Mouse (Mus musculus) embryonic facial prominence, embryonic 13.5 days (tissue): ENCODE data around the gene Cpvl. TPM values are rescaled to one million over a fixed set of nuclear protein-coding genes. Genes with fewer than 3 reads are reported as not detected.
A peak's percentile ranks its signal among the peaks of the same experiment; 100 is the strongest.

Source experiments
- ATAC-seq: fragments of 200-750 bp; cut with Nextera tagmentation; 2 replicates; pipeline ENCODE4 v1.8.0; 2017; ENCODE audit warnings: low read depth; ENCODE audit not compliant: insufficient number of reproducible peaks, insufficient read depth, low FRiP score, low TSS enrichment
- H3K27ac ChIP-seq: fragments of 300-500 bp; sonication (generic); 2 replicates; pipeline ENCODE4 v1.5.1; 2015; ENCODE audit warnings: moderate library complexity, mild to moderate bottlenecking, inconsistent platforms
- H3K27me3 ChIP-seq: fragments of 300-500 bp; sonication (generic); 2 replicates; pipeline ENCODE4 v1.6.1; 2015; ENCODE audit warnings: mild to moderate bottlenecking, inconsistent platforms
- H3K36me3 ChIP-seq: fragments of 300-500 bp; sonication (generic); 2 replicates; pipeline ENCODE4 v1.6.1; 2015; ENCODE audit warnings: mild to moderate bottlenecking, inconsistent platforms
- H3K4me1 ChIP-seq: fragments of 300-500 bp; sonication (generic); 2 replicates; pipeline ENCODE4 v1.6.1; 2015; ENCODE audit warnings: inconsistent platforms
- H3K4me2 ChIP-seq: fragments of 300-500 bp; sonication (generic); 2 replicates; pipeline ENCODE4 v1.6.1; 2015; ENCODE audit warnings: moderate library complexity, mild to moderate bottlenecking, inconsistent platforms
- H3K4me3 ChIP-seq: fragments of 300-500 bp; sonication (generic); 2 replicates; pipeline ENCODE4 v1.5.1; 2015; ENCODE audit warnings: mild to moderate bottlenecking, inconsistent platforms
- H3K9ac ChIP-seq: fragments of 300-500 bp; sonication (generic); 2 replicates; pipeline ENCODE4 v1.6.1; 2015; ENCODE audit warnings: mild to moderate bottlenecking, inconsistent platforms
- H3K9me3 ChIP-seq: fragments of 300-500 bp; sonication (generic); 2 replicates; pipeline ENCODE4 v1.6.1; 2016; ENCODE audit warnings: inconsistent platforms
- WGBS: fragments of 180-500 bp; shearing (Covaris S2); methylation state at CpG from one replicate; pipeline ENCODE4 v1.1.7; 2015; ENCODE audit warnings: mixed read lengths; 5-methylcytosine and 5-hydroxymethylcytosine counted together
- polyA plus RNA-seq: library from polyadenylated mRNA; unstranded; fragments of >200 nt; fragmentation: Nextera tagmentation; extraction: Ambion mirVana; gene quantifications from 2 replicates; pipeline ENCODE4 v1.2.1, GENCODE M21; 2015

Cpvl gene
- polyA plus RNA-seq, 1 experiment from 2014 or later: 0.22 TPM

DNA sequence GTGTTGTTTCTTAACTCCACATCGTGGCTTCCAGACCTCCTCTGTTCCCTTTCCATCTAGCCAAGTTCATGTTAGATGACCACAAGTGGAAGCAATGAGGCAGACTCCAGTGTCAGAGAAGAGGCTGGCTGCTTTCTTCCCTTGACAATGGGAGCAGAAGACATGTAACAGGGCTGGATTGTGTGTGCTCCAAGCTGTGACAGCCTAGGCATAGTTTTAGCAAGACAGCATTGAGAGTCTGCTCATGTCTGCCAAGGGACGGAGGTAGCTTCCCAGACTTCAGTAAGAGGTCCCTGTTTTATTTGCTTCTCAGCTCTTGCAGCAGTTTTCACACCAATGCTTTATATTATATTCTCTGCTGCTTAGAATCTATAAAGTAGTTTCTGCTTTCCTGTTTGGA is 124.2 kb downstream of the Cpvl start:
- ATAC-seq: no peak
- 86% methylated on average over 2 of the region's 2 CpGs for WGBS
- peak overlapping the region; percentile 60 for H3K27ac ChIP-seq

DNA sequence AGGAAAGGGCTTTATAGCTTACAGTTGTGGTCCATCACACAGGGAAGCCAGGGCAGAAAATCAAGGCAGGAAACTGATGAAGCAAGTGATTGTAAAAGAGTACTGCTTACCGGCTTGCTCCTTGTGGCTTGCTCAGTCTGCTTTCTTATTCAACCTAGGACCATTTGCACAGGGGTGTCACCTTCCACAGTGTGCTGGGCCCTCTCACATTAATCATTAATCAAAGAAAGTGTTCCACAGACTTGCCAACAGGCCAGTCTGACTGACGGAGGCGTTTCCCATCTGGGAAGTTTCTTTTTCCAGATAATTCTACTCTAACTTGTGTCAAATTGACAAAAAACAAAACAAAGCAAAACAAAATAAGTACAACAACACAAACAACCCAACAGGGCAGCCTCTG is 124.9 kb downstream of the Cpvl start:
- Histone ChIP-seq H3K9ac (no peak overlapping the region), H3K27ac (no peak overlapping the region), H3K4me1 (peaks cover 40% of the 10 kb centered on the region), H3K9me3 (no peaks in the 10 kb centered on the region), H3K4me3 (no peak overlapping the region), H3K36me3 (no peaks in the 10 kb centered on the region), H3K27me3 (no peaks in the 10 kb centered on the region; the same call in 1 of the 2 replicates), H3K4me2 (no peak overlapping the region)
- WGBS: 85% methylated on average over 3 of the region's 3 CpGs
- ATAC-seq: no peak

More for the DNA sequence above, 124.2 kb downstream of the Cpvl start:
- Histone ChIP-seq H3K36me3 (no peaks in the 10 kb centered on the region), H3K27me3 (no peaks in the 10 kb centered on the region; the same call in 1 of the 2 replicates), H3K4me2 (no peak overlapping the region), H3K9me3 (no peaks in the 10 kb centered on the region), H3K9ac (no peak overlapping the region), H3K4me1 (peaks cover 47% of the 10 kb centered on the region), H3K4me3 (no peak overlapping the region)

DNA sequence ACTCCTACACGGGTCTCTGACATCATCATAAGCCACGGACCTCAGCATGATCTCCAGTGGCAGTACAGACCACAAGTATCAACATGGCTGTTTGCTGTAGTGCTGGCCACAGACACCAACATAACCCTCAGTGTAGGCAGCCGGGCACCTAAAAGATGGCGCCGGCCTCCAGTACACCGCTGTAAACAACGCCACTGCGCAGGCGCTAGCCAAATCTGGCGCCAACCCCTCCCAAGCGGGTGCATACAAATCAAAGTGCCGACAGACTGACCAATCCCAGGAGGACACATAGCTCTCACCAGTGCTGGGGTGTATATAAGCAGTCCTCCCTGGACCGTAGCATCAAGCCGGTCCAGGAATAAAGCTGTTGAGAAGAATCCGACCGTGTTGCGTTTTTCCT is 133.8 kb downstream of the Cpvl start:
- H3K4me3 ChIP-seq: no peak overlapping the region
- 95% methylated on average over 17 of the region's 17 CpGs for WGBS
- H3K27me3 ChIP-seq: no peaks in the 10 kb centered on the region
- no peak overlapping the region for H3K27ac ChIP-seq
- no peak for ATAC-seq
- H3K9me3 ChIP-seq: no peaks in the 10 kb centered on the region
- H3K36me3 ChIP-seq: no peaks in the 10 kb centered on the region
- H3K4me1 ChIP-seq: peaks cover 5% of the 10 kb centered on the region; the same call in 1 of the 2 replicates
- no peak overlapping the region for H3K9ac ChIP-seq
- H3K4me2 ChIP-seq: no peak overlapping the region

DNA sequence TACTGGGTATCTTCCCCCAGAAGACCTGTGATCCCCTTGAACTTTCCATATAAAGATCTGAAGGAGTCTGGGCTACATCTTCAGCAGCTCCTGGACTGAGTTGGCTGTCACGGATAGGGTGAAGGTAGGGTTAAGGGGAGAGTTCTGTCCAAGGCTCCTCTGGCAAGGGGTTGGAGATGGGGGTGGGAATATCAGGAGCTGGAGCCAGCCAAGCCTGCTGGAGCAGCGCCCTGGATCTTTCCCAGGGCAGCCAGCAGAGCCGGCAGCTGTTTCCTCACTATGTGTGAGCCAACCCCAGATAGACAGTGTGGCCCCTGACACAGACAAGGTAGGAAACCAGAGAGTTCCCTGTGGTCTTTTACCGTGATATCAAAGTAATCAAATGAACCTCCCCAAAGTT is 153.3 kb downstream of the Cpvl start:
- Histone ChIP-seq H3K4me2 (no peak overlapping the region), H3K9ac (no peak overlapping the region), H3K4me1 (peaks cover 18% of the 10 kb centered on the region), H3K4me3 (no peak overlapping the region), H3K36me3 (no peaks in the 10 kb centered on the region), H3K27me3 (no peaks in the 10 kb centered on the region), H3K9me3 (no peaks in the 10 kb centered on the region), H3K27ac (no peak overlapping the region)
- WGBS: 66% methylated on average over 4 of the region's 4 CpGs
- ATAC-seq: no peak

Other genes starting within 250 kb of the Cpvl start
- 51.0 and 58.7 TPM in 2 replicates for gene Tril, start 157.8 kb downstream of the Cpvl start, polyA plus RNA-seq
- gene Chn2, start 60.9 kb upstream of the Cpvl start, polyA plus RNA-seq: 6.9 and 9.7 TPM in 2 replicates